Mouse (Mus musculus) testis, adult 2 months (tissue): ENCODE results near the gene Plcb1. TPM values are rescaled to one million over a fixed set of nuclear protein-coding genes. Genes with fewer than 3 reads are reported as not detected.

Experiments used
- H3K27ac ChIP-seq: fragments of 200-500 bp; 2 replicates; pipeline ENCODE4 v1.5.1; 2012; ENCODE audit warnings: low read depth, low read length; ENCODE audit not compliant: control insufficient read depth, insufficient read depth
- H3K27me3 ChIP-seq: fragments of 200-500 bp; 2 replicates; pipeline ENCODE4 v1.6.1; 2012; ENCODE audit warnings: mild to moderate bottlenecking, low read length, moderate library complexity; ENCODE audit not compliant: control insufficient read depth, insufficient read depth
- H3K36me3 ChIP-seq: fragments of 200-500 bp; 2 replicates; pipeline ENCODE4 v1.6.1; 2012; ENCODE audit warnings: mild to moderate bottlenecking, low read length; ENCODE audit not compliant: control insufficient read depth, insufficient read depth
- H3K4me1 ChIP-seq: fragments of 200-500 bp; 2 replicates; pipeline ENCODE4 v1.6.1; 2012; ENCODE audit warnings: low read length; ENCODE audit not compliant: control insufficient read depth, insufficient read depth
- H3K4me3 ChIP-seq: fragments of 200-500 bp; 2 replicates; pipeline ENCODE4 v1.5.1; 2012; ENCODE audit warnings: low read depth, mild to moderate bottlenecking, low read length, moderate library complexity, mixed read lengths; ENCODE audit not compliant: control insufficient read depth
- CTCF ChIP-seq: fragments of 200-500 bp; IDR thresholded peaks from 2 replicates; pipeline ENCODE4 v1.5.1; 2012; ENCODE audit warnings: low read depth, mild to moderate bottlenecking, inconsistent platforms, low read length, moderate library complexity; ENCODE audit not compliant: control insufficient read depth, insufficient read depth, insufficient replicate concordance
- POLR2A ChIP-seq: fragments of 200-500 bp; IDR thresholded peaks from 2 replicates; pipeline ENCODE4 v1.6.1; 2012; ENCODE audit warnings: low read depth, mild to moderate bottlenecking, inconsistent platforms, low read length, moderate library complexity; ENCODE audit not compliant: control insufficient read depth
- polyA plus RNA-seq: library from polyadenylated mRNA; depleted of rRNA; stranded (reverse); fragments of >200 nt; gene quantifications from 2 replicates; pipeline ENCODE4 v1.2.3, GENCODE M21; 2012

Gene Plcb1
- polyA plus RNA-seq, 1 experiment, result 0.90 TPM

GRCm38 (mm10) chr2:135156055-135156454, 370.2 kb downstream of the Plcb1 start:
- no peaks in the 10 kb centered on the region for H3K4me1 ChIP-seq

GRCm38 (mm10) chr2:135157961-135158360, 372.1 kb downstream of the Plcb1 start:
- TF ChIP-seq POLR2A, result no peak
- TF ChIP-seq CTCF, result no peak
- H3K27ac ChIP-seq, result no peak overlapping the region
- H3K36me3 ChIP-seq, result no peaks in the 10 kb centered on the region
- H3K4me3 ChIP-seq, result no peak overlapping the region
- H3K4me1 ChIP-seq, result no peaks in the 10 kb centered on the region
- no peaks in the 10 kb centered on the region for H3K27me3 ChIP-seq

More at GRCm38 (mm10) chr2:135156055-135156454, 370.2 kb downstream of the Plcb1 start:
- no peaks in the 10 kb centered on the region for H3K36me3 ChIP-seq
- H3K27me3 ChIP-seq, result no peaks in the 10 kb centered on the region
- no peak overlapping the region for H3K27ac ChIP-seq
- H3K4me3 ChIP-seq, result no peak overlapping the region
- no peak for TF ChIP-seq POLR2A
- no peak for TF ChIP-seq CTCF

- H3K4me3 ChIP-seq, result no peak overlapping the region
These were observed 375.8 kb downstream of the Plcb1 start for GRCm38 (mm10) chr2:135161673-135162072.

GRCm38 (mm10) chr2:135165512-135165911, 379.6 kb downstream of the Plcb1 start:
- Histone ChIP-seq H3K4me3 (no peak overlapping the region), H3K27me3 (no peaks in the 10 kb centered on the region), H3K36me3 (no peaks in the 10 kb centered on the region), H3K27ac (no peak overlapping the region), H3K4me1 (no peaks in the 10 kb centered on the region)
- TF ChIP-seq CTCF (no peak), POLR2A (no peak)

More at GRCm38 (mm10) chr2:135161673-135162072, 375.8 kb downstream of the Plcb1 start:
- H3K27ac ChIP-seq, result no peak overlapping the region
- H3K36me3 ChIP-seq, result no peaks in the 10 kb centered on the region
- H3K4me1 ChIP-seq, result no peaks in the 10 kb centered on the region
- no peaks in the 10 kb centered on the region for H3K27me3 ChIP-seq
- no peak for TF ChIP-seq CTCF
- TF ChIP-seq POLR2A, result no peak

GRCm38 (mm10) chr2:135175544-135175943, 389.7 kb downstream of the Plcb1 start:
- Histone ChIP-seq H3K4me3 (no peak overlapping the region), H3K27me3 (no peaks in the 10 kb centered on the region), H3K4me1 (no peaks in the 10 kb centered on the region), H3K27ac (no peak overlapping the region), H3K36me3 (no peaks in the 10 kb centered on the region)
- TF ChIP-seq POLR2A (no peak), CTCF (no peak)

GRCm38 (mm10) chr2:135187659-135188058, 401.8 kb downstream of the Plcb1 start:
- no peaks in the 10 kb centered on the region for H3K4me1 ChIP-seq
- no peak overlapping the region for H3K27ac ChIP-seq
- H3K27me3 ChIP-seq, result no peaks in the 10 kb centered on the region
- no peak for TF ChIP-seq CTCF
- TF ChIP-seq POLR2A, result no peak
- no peak overlapping the region for H3K4me3 ChIP-seq
- H3K36me3 ChIP-seq, result no peaks in the 10 kb centered on the region

- H3K27ac ChIP-seq, result no peak overlapping the region
- H3K4me1 ChIP-seq, result no peaks in the 10 kb centered on the region
- H3K27me3 ChIP-seq, result no peaks in the 10 kb centered on the region
- H3K36me3 ChIP-seq, result no peaks in the 10 kb centered on the region
- no peak for TF ChIP-seq POLR2A
- TF ChIP-seq CTCF, result no peak
- H3K4me3 ChIP-seq, result no peak overlapping the region
These were observed 415.0 kb downstream of the Plcb1 start for GRCm38 (mm10) chr2:135200830-135201229.

GRCm38 (mm10) chr2:135202390-135202789, 416.5 kb downstream of the Plcb1 start:
- Histone ChIP-seq H3K27me3 (no peaks in the 10 kb centered on the region), H3K4me3 (no peak overlapping the region), H3K36me3 (no peaks in the 10 kb centered on the region), H3K4me1 (no peaks in the 10 kb centered on the region), H3K27ac (no peak overlapping the region)
- no peak for TF ChIP-seq CTCF
- TF ChIP-seq POLR2A, result no peak
